Mouse (Mus musculus) forebrain, embryonic 11.5 days (tissue): ENCODE results near the gene Psat1. TPM values are rescaled to one million over a fixed set of nuclear protein-coding genes. Genes with fewer than 3 reads are reported as not detected.

Experiments
- ATAC-seq: fragments of 200-750 bp; cut with Nextera tagmentation; replicated peaks from 2 replicates; pipeline ENCODE4 v1.8.0; 2017; ENCODE audit warnings: moderate TSS enrichment; ENCODE audit not compliant: low FRiP score
- DNase-seq: peaks from one replicate; pipeline ENCODE4 v3.0.0-alpha.2; 2017; ENCODE audit warnings: low spot score
- H3K27ac ChIP-seq: fragments of 300-500 bp; sonication (generic); 2 replicates; pipeline ENCODE4 v1.5.1; 2014; ENCODE audit warnings: low read depth, low read length
- H3K27me3 ChIP-seq: fragments of 300-500 bp; sonication (generic); 2 replicates; pipeline ENCODE4 v1.6.1; 2014; ENCODE audit warnings: mild to moderate bottlenecking, low read length, mixed read lengths; ENCODE audit not compliant: control insufficient read depth, insufficient read depth
- H3K36me3 ChIP-seq: fragments of 300-500 bp; sonication (generic); 2 replicates; pipeline ENCODE4 v1.6.1; 2014; ENCODE audit warnings: mild to moderate bottlenecking, low read length, moderate library complexity, mixed read lengths; ENCODE audit not compliant: control insufficient read depth, insufficient read depth
- H3K4me1 ChIP-seq: fragments of 300-500 bp; sonication (generic); replicated peaks from 2 replicates; pipeline ENCODE4 v1.6.1; 2014; ENCODE audit warnings: low read length, mixed read lengths; ENCODE audit not compliant: control insufficient read depth, insufficient read depth
- H3K4me2 ChIP-seq: fragments of 300-500 bp; sonication (generic); 2 replicates; pipeline ENCODE4 v1.6.1; 2014; ENCODE audit warnings: low read depth, mild to moderate bottlenecking, low read length, moderate library complexity, mixed read lengths; ENCODE audit not compliant: severe bottlenecking
- H3K4me3 ChIP-seq: fragments of 300-500 bp; sonication (generic); 2 replicates; pipeline ENCODE4 v1.5.1; 2014; ENCODE audit warnings: low read depth, low read length
- H3K9ac ChIP-seq: fragments of 300-500 bp; sonication (generic); 2 replicates; pipeline ENCODE4 v1.6.1; 2014; ENCODE audit warnings: low read length
- H3K9me3 ChIP-seq: fragments of 300-500 bp; sonication (generic); 2 replicates; pipeline ENCODE4 v1.6.1; 2016; ENCODE audit warnings: low read length, mixed read lengths; ENCODE audit not compliant: control insufficient read depth
- WGBS: fragments of 180-500 bp; shearing (Covaris S2); extraction: QIAGEN DNeasy Blood & Tissue Kit; methylation state at CpG from one replicate; pipeline ENCODE4 v1.1.7; 2014; 5-methylcytosine and 5-hydroxymethylcytosine counted together
- polyA plus RNA-seq: library from polyadenylated mRNA; unstranded; fragments of >200 nt; fragmentation: Nextera tagmentation; extraction: Ambion mirVana; gene quantifications from 2 replicates; pipeline ENCODE4 v1.2.1, GENCODE M21; 2014

The Psat1 gene
- polyA plus RNA-seq, 1 experiment from 2014 or later: 137 TPM

- ATAC-seq (peak; percentile 61), DNase-seq (peak; percentile 51)
- Histone ChIP-seq H3K27ac (no peak overlapping the region), H3K27me3 (no peaks in the 10 kb centered on the region), H3K4me3 (no peak overlapping the region), H3K4me2 (no peak overlapping the region), H3K4me1 (no peaks in the 10 kb centered on the region), H3K36me3 (peaks cover 10% of the 10 kb centered on the region; the same call in 1 of the 2 replicates), H3K9ac (no peak overlapping the region), H3K9me3 (no peaks in the 10 kb centered on the region)
- 75% methylated on average over 3 of the region's 3 CpGs for WGBS
These were observed 17.9 kb upstream of the Psat1 start for GRCm38 (mm10) chr19:15965082-15965481.

DNA sequence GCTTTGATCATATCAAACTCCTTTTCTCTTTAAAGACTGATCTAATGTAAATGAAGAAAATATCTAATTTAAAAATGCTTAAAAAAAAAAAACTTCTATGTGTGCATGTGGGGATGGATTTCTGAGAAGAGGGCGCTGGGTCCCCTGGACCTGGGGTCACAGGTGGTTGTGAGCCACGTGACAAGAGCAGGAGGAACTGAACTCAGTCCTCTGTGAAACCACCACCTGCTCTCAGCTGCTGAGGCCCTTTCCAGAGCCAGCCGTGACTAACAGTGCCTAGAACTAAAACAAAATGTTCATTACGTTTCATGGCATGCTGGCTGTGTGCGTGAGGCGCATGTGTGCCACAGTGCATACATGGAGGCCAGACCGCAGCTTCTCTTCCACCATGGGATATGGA lies 17.4 kb upstream of the Psat1 start:
- H3K27ac ChIP-seq: no peak overlapping the region
- H3K9ac ChIP-seq: no peak overlapping the region
- no peak overlapping the region for H3K4me2 ChIP-seq
- WGBS: 95% methylated on average over 7 of the region's 7 CpGs
- no peak for ATAC-seq
- H3K4me1 ChIP-seq: no peaks in the 10 kb centered on the region
- H3K9me3 ChIP-seq: no peaks in the 10 kb centered on the region
- H3K4me3 ChIP-seq: no peak overlapping the region
- DNase-seq: no peak
- peaks cover 11% of the 10 kb centered on the region; the same call in 1 of the 2 replicates for H3K36me3 ChIP-seq
- no peaks in the 10 kb centered on the region for H3K27me3 ChIP-seq

DNA sequence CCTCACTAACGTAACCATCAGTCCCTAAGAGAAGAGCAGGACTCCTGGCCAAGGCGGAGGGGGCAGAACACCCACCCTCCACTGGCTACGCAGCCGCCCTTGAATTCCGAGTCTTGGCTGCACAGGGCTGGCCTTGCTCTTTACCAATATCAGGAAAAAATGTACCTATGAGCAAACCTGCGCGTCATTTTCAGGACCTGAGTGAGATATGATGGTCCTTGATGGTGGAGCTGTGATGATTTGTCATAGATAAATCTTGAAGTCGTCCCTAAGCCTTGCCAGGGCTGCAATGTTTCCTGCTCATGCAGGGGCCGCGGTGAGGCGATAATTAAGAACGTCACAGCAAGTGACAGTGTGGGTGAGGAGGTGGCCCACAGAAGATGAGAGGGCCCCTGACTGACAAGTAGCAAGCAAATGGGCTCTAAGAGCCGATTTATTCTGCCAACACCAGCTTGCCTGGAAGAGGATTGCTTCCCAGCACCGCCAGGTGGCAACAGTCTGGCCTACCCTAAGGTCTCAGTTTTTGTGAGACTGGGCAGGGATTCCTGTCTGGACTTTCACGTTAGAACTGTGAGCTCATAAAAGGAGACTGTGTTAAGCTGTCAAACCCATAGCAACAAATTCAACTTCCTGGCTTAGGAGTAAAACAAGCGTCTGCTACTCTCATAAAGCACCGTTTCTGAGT lies 16.0 kb upstream of the Psat1 start:
- no peak for DNase-seq
- WGBS: 92% methylated on average over 17 of the region's 17 CpGs

GRCm38 (mm10) chr19:15962313-15962712 lies 15.2 kb upstream of the Psat1 start:
- H3K9ac ChIP-seq: no peak overlapping the region
- H3K4me2 ChIP-seq: no peak overlapping the region
- no peak overlapping the region for H3K27ac ChIP-seq
- ATAC-seq: no peak
- WGBS: 87% methylated on average over 13 of the region's 13 CpGs
- H3K4me1 ChIP-seq: no peaks in the 10 kb centered on the region
- no peak for DNase-seq
- H3K9me3 ChIP-seq: no peaks in the 10 kb centered on the region
- peaks cover 7% of the 10 kb centered on the region; the same call in 1 of the 2 replicates for H3K36me3 ChIP-seq
- no peak overlapping the region for H3K4me3 ChIP-seq
- no peaks in the 10 kb centered on the region for H3K27me3 ChIP-seq

More for the DNA sequence above, 16.0 kb upstream of the Psat1 start:
- no peak overlapping the region for H3K4me3 ChIP-seq
- H3K36me3 ChIP-seq: peaks cover 7% of the 10 kb centered on the region; the same call in 1 of the 2 replicates
- H3K4me2 ChIP-seq: no peak overlapping the region
- H3K27me3 ChIP-seq: no peaks in the 10 kb centered on the region
- no peak overlapping the region for H3K9ac ChIP-seq
- no peaks in the 10 kb centered on the region for H3K4me1 ChIP-seq
- ATAC-seq: no peak
- H3K9me3 ChIP-seq: no peaks in the 10 kb centered on the region
- H3K27ac ChIP-seq: no peak overlapping the region

GRCm38 (mm10) chr19:15950225-15950624 lies 3.1 kb upstream of the Psat1 start:
- DNase-seq: no peak
- H3K27me3 ChIP-seq: no peaks in the 10 kb centered on the region
- H3K27ac ChIP-seq: no peak overlapping the region
- ATAC-seq: 0 out of 2 replicates have a peak, but pooled peaks have one; percentile 27
- no peak overlapping the region for H3K4me2 ChIP-seq
- peaks cover under 1% of the 10 kb centered on the region; the same call in 1 of the 2 replicates for H3K36me3 ChIP-seq
- H3K9me3 ChIP-seq: no peaks in the 10 kb centered on the region
- 84% methylated on average over 3 of the region's 3 CpGs for WGBS
- no peak overlapping the region for H3K9ac ChIP-seq
- H3K4me1 ChIP-seq: no peaks in the 10 kb centered on the region
- H3K4me3 ChIP-seq: no peak overlapping the region

DNA sequence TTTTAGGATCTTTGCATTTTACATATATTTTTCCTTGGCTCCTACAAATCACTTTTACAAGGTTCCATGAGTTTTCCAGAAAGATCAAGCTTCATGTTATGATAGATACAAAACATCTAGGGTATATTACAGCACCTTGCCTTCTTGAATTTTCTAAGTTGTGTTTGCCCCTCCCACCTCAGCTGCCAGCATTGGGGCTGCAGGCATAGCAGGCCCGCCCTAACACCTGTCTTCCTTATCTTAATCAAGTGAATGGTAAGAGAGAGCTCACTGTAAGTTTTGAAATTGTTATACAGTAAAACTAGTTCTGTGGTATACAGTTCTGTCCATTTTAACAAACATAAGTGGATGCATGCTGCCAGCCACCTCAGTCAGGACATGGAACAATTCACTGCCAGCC lies 1.7 kb upstream of the Psat1 start:
- ATAC-seq (no peak), DNase-seq (no peak)
- WGBS: 79% methylated on average over 1 of the region's 1 CpGs
- Histone ChIP-seq H3K4me1 (no peaks in the 10 kb centered on the region), H3K27me3 (no peaks in the 10 kb centered on the region), H3K36me3 (no peaks in the 10 kb centered on the region), H3K27ac (no peak overlapping the region), H3K4me2 (no peak overlapping the region), H3K9me3 (no peaks in the 10 kb centered on the region), H3K9ac (no peak overlapping the region), H3K4me3 (no peak overlapping the region)

DNA sequence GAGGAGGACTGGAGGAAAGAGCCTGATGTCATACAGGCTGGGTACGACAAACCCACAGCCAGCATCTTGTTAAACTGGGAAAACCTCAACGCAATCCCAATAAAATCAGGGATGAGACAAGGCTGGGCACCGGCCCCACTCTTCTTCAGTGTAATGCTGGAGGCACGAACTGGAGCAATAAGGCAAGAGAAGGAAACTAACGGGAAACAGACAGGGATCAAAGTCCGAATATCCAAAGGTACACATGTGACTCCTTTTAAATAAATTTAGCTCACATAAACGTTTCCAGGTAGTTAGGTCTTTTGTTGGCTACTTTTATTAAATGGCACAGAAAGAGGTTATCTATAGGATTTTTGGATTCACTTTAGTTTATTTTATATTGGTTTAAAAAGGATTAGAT lies 1.3 kb upstream of the Psat1 start:
- Histone ChIP-seq H3K27me3 (no peaks in the 10 kb centered on the region), H3K4me1 (no peaks in the 10 kb centered on the region), H3K4me2 (no peak overlapping the region), H3K9me3 (no peaks in the 10 kb centered on the region), H3K27ac (no peak overlapping the region), H3K4me3 (no peak overlapping the region), H3K36me3 (no peaks in the 10 kb centered on the region), H3K9ac (no peak overlapping the region)
- DNase-seq (no peak), ATAC-seq (no peak)
- WGBS: 90% methylated on average over 7 of the region's 7 CpGs

GRCm38 (mm10) chr19:15946663-15947062 lies 474 bp downstream of the Psat1 start:
- H3K9ac ChIP-seq: no peak overlapping the region
- no peaks in the 10 kb centered on the region for H3K4me1 ChIP-seq
- ATAC-seq (no peak), DNase-seq (no peak)
- no peaks in the 10 kb centered on the region for H3K36me3 ChIP-seq
- WGBS: 72% methylated on average over 10 of the region's 10 CpGs
- H3K4me3 ChIP-seq: no peak overlapping the region
- no peak overlapping the region for H3K4me2 ChIP-seq
- H3K27ac ChIP-seq: no peak overlapping the region
- no peaks in the 10 kb centered on the region for H3K27me3 ChIP-seq
- H3K9me3 ChIP-seq: no peaks in the 10 kb centered on the region

- Histone ChIP-seq H3K27me3 (no peaks in the 10 kb centered on the region), H3K4me2 (no peak overlapping the region), H3K27ac (no peak overlapping the region), H3K4me3 (no peak overlapping the region), H3K9ac (no peak overlapping the region), H3K36me3 (no peaks in the 10 kb centered on the region), H3K4me1 (no peaks in the 10 kb centered on the region), H3K9me3 (no peaks in the 10 kb centered on the region)
- ATAC-seq: no peak
- 67% methylated on average over 7 of the region's 7 CpGs for WGBS
- no peak for DNase-seq
These were observed 4.1 kb downstream of the Psat1 start for GRCm38 (mm10) chr19:15943117-15943423.
